Mouse (Mus musculus) lung, postnatal 25 days (tissue): ENCODE measurements around the gene Sfxn3.
A peak's percentile ranks its signal among the peaks of the same experiment; 100 is the strongest.

Source experiments
- DNase-seq: peaks from one replicate; pipeline ENCODE4 v3.0.0; 2022; ENCODE audit warnings: low spot score

The Sfxn3 gene

GRCm38 (mm10) chr19:45075323-45076035 lies 28.2 kb downstream of the Sfxn3 start:
- DNase-seq = no peak

- no peak for DNase-seq
Observed at GRCm38 (mm10) chr19:45076036-45076575, 28.8 kb downstream of the Sfxn3 start.

- DNase-seq = peak; percentile 62
Observed at GRCm38 (mm10) chr19:45076586-45077510, 29.5 kb downstream of the Sfxn3 start.

GRCm38 (mm10) chr19:45077742-45078645 lies 30.7 kb downstream of the Sfxn3 start:
- no peak for DNase-seq

- peak; percentile 57 for DNase-seq
Observed at GRCm38 (mm10) chr19:45078971-45079764, 31.9 kb downstream of the Sfxn3 start.

GRCm38 (mm10) chr19:45079769-45080515 lies 32.6 kb downstream of the Sfxn3 start:
- peak; percentile 86 for DNase-seq

- no peak for DNase-seq
Observed at GRCm38 (mm10) chr19:45080711-45081110, 33.4 kb downstream of the Sfxn3 start.

- peak; percentile 68 for DNase-seq
Observed at GRCm38 (mm10) chr19:45081279-45081678, 34.0 kb downstream of the Sfxn3 start.

GRCm38 (mm10) chr19:45081841-45082550 lies 34.7 kb downstream of the Sfxn3 start:
- no peak for DNase-seq

- no peak for DNase-seq
Observed at GRCm38 (mm10) chr19:45097868-45098267, 50.6 kb downstream of the Sfxn3 start.

GRCm38 (mm10) chr19:45100486-45101270 lies 53.4 kb downstream of the Sfxn3 start:
- no peak for DNase-seq

GRCm38 (mm10) chr19:45105591-45105990 lies 58.3 kb downstream of the Sfxn3 start:
- no peak for DNase-seq
